Mouse (Mus musculus) embryonic facial prominence, embryonic 15.5 days (tissue): ENCODE results near the gene Rnf187. TPM values are rescaled to one million over a fixed set of nuclear protein-coding genes. Genes with fewer than 3 reads are reported as not detected.

Source experiments
- ATAC-seq: fragments of 200-750 bp; cut with Nextera tagmentation; 2 replicates; pipeline ENCODE4 v1.8.0; 2017; ENCODE audit warnings: low read depth, moderate TSS enrichment; ENCODE audit not compliant: insufficient number of reproducible peaks, low FRiP score, low TSS enrichment
- H3K27ac ChIP-seq: fragments of 300-500 bp; sonication (generic); replicated peaks from 2 replicates; pipeline ENCODE4 v1.5.1; 2015; ENCODE audit warnings: mild to moderate bottlenecking, inconsistent platforms
- H3K27me3 ChIP-seq: fragments of 300-500 bp; sonication (generic); 2 replicates; pipeline ENCODE4 v1.6.1; 2015; ENCODE audit warnings: inconsistent platforms
- H3K36me3 ChIP-seq: fragments of 300-500 bp; sonication (generic); 2 replicates; pipeline ENCODE4 v1.6.1; 2015; ENCODE audit warnings: mild to moderate bottlenecking, inconsistent platforms
- H3K4me1 ChIP-seq: fragments of 300-500 bp; sonication (generic); 2 replicates; pipeline ENCODE4 v1.6.1; 2015; ENCODE audit warnings: inconsistent platforms
- H3K4me2 ChIP-seq: fragments of 300-500 bp; sonication (generic); replicated peaks from 2 replicates; pipeline ENCODE4 v1.6.1; 2015; ENCODE audit warnings: mild to moderate bottlenecking, inconsistent platforms
- H3K4me3 ChIP-seq: fragments of 300-500 bp; sonication (generic); replicated peaks from 2 replicates; pipeline ENCODE4 v1.5.1; 2015; ENCODE audit warnings: mild to moderate bottlenecking, inconsistent platforms
- H3K9ac ChIP-seq: fragments of 300-500 bp; sonication (generic); 2 replicates; pipeline ENCODE4 v1.6.1; 2015; ENCODE audit warnings: inconsistent platforms
- H3K9me3 ChIP-seq: fragments of 300-500 bp; sonication (generic); replicated peaks from 2 replicates; pipeline ENCODE4 v1.6.1; 2016; ENCODE audit warnings: inconsistent platforms
- WGBS: fragments of 180-500 bp; shearing (Covaris S2); methylation state at CpG from one replicate; pipeline ENCODE4 v1.1.7; 2015; 5-methylcytosine and 5-hydroxymethylcytosine counted together
- polyA plus RNA-seq: library from polyadenylated mRNA; unstranded; fragments of >200 nt; fragmentation: Nextera tagmentation; extraction: Ambion mirVana; gene quantifications from 2 replicates; pipeline ENCODE4 v1.2.1, GENCODE M21; 2015

Gene Rnf187
- 243 and 249 TPM in 2 replicates for polyA plus RNA-seq

GRCm38 (mm10) chr11:58938322-58939087 is at the start of gene Rnf187:
Gene Rnf187, minus strand, starts transcription at chr11:58938916.
- peak within 1 kb of the TSS; percentile 95 for H3K4me3 ChIP-seq
- peak; percentile 96 for ATAC-seq
- H3K27me3 ChIP-seq = no peaks in the 10 kb centered on the region
- H3K4me2 ChIP-seq = peak within 1 kb of the TSS; percentile 86
- H3K36me3 ChIP-seq = peaks cover 29% of the 10 kb centered on the region
- peak within 1 kb of the TSS; percentile 98 for H3K9ac ChIP-seq
- WGBS = under 1% methylated on average over 90 of the region's 95 CpGs
- peak within 1 kb of the TSS; percentile 94 for H3K27ac ChIP-seq
- H3K4me1 ChIP-seq = peaks cover 25% of the 10 kb centered on the region
- H3K9me3 ChIP-seq = no peaks in the 10 kb centered on the region

DNA sequence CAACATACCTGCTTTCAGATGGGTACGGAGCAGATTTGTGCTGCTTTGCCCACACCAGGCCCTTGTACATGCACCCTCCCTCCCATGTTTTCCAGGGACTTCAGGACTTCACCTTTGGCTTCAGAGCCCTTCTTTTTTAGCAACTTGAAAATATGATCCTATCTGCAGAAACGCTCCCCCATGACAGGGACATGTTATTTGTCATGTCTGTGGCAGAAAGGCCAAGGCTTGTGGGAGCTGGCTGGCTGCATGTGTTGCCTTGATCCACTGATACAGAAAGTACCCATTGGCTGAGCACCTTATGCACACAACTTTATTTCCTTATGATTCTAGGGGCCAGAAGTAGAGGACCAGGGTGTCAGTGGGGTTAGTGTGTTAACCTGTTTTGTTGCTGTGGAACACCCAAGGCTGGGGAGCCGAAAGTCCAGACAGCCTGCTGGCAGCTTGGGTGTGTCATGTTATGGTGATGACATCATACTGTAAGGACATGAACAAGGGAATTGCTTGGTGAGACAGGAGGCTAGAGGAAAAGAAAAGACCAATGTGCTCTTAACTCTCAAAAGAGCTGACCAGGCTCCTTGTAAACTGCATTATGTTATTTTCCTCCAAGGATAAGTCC is 46.7 kb upstream of the Rnf187 start:
- no peak overlapping the region for H3K4me3 ChIP-seq
- H3K9ac ChIP-seq = no peak overlapping the region; the same call in 1 of the 2 replicates
- 83% methylated on average over 3 of the region's 3 CpGs for WGBS
- H3K4me1 ChIP-seq = peaks cover 7% of the 10 kb centered on the region
- peaks cover 79% of the 10 kb centered on the region for H3K36me3 ChIP-seq
- H3K27ac ChIP-seq = no peak overlapping the region
- no peak for ATAC-seq
- no peaks in the 10 kb centered on the region for H3K9me3 ChIP-seq
- H3K27me3 ChIP-seq = no peaks in the 10 kb centered on the region
- no peak overlapping the region for H3K4me2 ChIP-seq

DNA sequence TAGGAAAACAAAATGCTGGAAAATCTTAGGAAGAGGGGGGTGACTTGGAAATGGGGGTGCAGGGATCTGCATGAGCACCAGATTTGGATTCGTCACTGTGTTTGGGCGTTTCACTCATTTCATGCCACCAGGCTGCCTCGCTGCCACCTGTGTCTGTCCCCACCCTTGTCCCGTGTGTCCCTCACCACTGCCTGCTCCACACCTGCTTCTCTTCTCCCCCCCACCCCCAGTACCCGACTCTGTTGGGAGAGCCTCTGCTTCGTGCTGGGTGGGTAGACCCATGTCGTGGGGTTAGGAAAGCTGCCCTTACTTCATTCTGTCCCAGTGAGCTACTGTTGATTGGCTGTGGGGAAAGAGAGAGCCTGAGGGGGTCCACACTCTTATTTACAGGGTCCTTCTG is 45.9 kb upstream of the Rnf187 start:
- no peak overlapping the region for H3K9ac ChIP-seq
- H3K27ac ChIP-seq = no peak overlapping the region
- no peaks in the 10 kb centered on the region for H3K27me3 ChIP-seq
- H3K4me1 ChIP-seq = peaks cover 15% of the 10 kb centered on the region
- WGBS = 95% methylated on average over 7 of the region's 7 CpGs
- H3K4me3 ChIP-seq = no peak overlapping the region
- H3K36me3 ChIP-seq = peaks cover 72% of the 10 kb centered on the region
- H3K9me3 ChIP-seq = no peaks in the 10 kb centered on the region
- no peak overlapping the region for H3K4me2 ChIP-seq
- no peak for ATAC-seq

DNA sequence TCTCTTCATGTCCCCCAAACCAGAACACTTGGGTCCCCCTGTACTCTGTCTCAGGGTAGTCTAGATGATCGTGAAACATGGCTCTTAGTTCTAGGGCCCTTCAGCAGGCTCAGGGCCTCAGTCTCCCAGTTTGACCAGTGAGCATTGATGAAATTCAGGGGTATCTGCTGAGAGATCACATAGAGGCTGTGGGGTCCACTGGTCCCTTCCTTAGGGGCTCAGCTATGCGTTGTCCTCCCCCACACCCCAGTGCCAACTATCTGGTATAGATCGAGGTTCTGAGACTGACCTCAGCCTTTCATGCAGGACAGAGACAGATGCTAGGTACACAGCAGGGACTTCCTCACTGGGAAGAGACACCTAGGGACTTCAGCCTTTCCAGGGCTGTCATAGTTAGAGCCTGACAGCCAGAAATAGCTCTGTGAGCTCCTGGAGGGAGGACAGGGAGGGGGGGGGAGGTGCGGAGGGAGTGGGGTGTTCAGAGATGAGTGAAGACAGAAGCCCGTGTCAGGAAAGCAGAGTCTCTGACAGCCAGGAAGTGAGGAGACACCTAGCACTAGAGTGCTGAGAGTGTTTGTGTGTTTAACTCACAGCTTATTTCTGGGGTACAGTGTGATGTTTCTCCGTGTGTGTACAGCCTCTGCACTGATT is 45.1 kb upstream of the Rnf187 start:
- Histone ChIP-seq H3K27me3 (no peaks in the 10 kb centered on the region), H3K4me3 (no peak overlapping the region), H3K36me3 (peaks cover 64% of the 10 kb centered on the region), H3K4me1 (peaks cover 23% of the 10 kb centered on the region), H3K9me3 (no peaks in the 10 kb centered on the region), H3K9ac (no peak overlapping the region), H3K27ac (no peak overlapping the region), H3K4me2 (no peak overlapping the region)
- ATAC-seq = no peak
- 83% methylated on average over 6 of the region's 6 CpGs for WGBS

DNA sequence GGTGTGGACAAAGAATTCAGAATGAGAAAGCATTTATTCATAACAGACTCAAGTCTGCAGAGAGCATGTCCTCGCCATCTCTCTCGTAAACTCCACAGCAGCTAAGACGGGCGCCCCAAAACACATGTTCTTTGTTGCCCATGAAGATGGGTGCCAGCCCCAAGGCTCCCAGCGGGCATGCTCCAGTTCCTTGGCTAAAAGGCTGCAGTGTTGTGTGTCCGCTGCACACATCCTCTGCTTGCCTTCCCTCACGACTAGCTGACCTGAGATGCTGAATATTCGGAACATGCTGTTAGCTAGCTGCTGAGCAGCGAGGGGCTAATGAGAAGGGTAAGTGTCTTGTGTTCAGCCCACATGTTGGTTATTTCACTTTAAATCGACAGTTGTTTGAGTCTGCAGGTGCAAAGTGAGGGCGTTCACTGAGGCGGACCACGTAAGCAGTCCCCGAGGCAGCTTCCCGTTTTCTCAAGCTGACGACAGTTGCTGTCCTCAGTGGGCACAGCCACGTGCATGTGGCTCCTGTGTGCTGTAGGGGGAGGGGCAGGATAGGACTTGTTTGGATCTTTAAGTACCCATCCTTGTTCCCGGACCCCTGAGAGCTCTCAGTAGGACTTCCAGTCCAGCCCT is 43.9 kb upstream of the Rnf187 start:
- H3K27me3 ChIP-seq = no peaks in the 10 kb centered on the region
- no peak overlapping the region for H3K9ac ChIP-seq
- no peak overlapping the region for H3K4me3 ChIP-seq
- peaks cover 52% of the 10 kb centered on the region for H3K36me3 ChIP-seq
- H3K4me2 ChIP-seq = no peak overlapping the region
- peak overlapping the region; percentile 17; the same call in 1 of the 2 replicates for H3K27ac ChIP-seq
- peaks cover 28% of the 10 kb centered on the region for H3K4me1 ChIP-seq
- 77% methylated on average over 18 of the region's 18 CpGs for WGBS
- no peak for ATAC-seq
- H3K9me3 ChIP-seq = no peaks in the 10 kb centered on the region

DNA sequence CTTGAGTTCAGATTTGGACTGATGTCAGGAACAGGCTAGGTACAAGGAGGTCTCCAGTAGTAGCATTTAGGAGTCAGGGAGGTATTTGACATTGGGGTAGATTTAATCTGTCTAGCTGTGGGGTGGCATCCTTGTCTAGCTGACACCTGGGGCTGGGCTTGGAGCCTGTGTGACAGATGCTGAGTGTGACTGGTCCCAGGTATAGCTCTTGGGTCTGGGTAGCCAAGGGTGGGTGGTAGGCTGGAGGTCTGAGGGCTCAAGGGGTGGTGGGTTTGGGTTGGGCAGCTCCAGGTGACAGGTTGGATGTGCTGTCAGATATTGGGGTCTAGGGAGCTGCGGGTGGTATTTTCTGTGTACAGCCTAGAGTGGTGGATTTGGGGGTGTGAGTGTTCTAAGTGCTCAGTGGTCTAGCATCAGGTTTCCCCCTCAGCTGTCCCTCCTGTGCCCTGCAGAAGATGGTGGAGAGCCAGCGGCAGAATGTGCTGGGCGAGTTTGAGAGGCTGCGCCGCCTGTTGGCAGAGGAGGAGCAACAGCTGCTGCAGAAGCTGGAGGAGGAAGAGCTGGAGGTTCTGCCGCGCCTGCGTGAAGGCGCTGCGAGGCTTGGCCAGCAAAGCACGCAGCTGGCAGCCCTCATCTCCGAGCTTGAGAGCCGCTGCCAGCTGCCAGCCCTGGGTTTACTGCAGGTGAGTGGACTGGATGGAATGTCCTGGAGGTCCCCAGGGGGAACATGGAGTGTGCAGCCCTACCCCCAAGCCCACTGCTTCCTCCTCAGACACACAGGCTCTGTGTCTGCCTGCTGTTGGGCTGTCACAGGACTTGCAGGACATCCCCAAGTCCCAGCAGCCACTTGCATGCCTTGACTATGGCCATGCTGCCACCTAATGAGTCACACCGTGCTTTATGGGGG is 43.1 kb upstream of the Rnf187 start:
- ATAC-seq = no peak

DNA sequence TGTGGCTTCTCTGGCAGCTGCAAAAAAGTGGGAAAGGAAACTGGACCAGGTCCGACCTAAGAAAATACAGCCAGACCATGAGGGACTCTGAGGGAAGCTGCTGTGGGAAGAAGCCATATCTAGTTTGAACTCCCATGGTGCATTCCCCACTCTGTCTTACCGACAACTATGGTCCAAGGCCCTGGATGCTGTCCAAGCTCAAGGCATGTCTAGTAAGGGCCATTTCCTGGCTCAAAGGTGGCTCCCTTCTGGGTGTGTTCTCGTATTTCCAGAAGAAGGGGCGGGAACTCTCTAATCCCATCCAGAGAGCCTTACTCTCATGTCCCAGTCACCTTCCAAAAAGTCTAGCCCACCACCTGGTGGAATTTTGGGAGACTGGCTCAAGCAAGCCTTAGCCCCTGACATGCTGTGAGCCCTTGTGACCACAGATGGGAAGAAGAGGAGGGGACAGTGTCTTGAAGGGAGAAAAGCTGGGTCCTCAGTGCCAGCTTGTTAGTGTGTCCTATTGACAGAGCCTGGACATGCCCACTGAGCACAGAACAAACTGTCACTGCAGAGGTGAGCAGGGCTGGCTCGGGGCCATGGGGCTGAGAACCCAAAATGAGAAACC is 41.8 kb upstream of the Rnf187 start:
- peaks cover 33% of the 10 kb centered on the region for H3K36me3 ChIP-seq
- 46% methylated on average over 5 of the region's 5 CpGs for WGBS
- no peaks in the 10 kb centered on the region for H3K27me3 ChIP-seq
- no peak overlapping the region for H3K9ac ChIP-seq
- peaks cover 36% of the 10 kb centered on the region for H3K4me1 ChIP-seq
- no peaks in the 10 kb centered on the region for H3K9me3 ChIP-seq
- H3K4me3 ChIP-seq = no peak overlapping the region
- H3K4me2 ChIP-seq = peak overlapping the region; percentile 93
- no peak for ATAC-seq
- no peak overlapping the region for H3K27ac ChIP-seq

More for the DNA sequence above, 43.1 kb upstream of the Rnf187 start:
- Histone ChIP-seq H3K9ac (no peak overlapping the region), H3K4me1 (peaks cover 35% of the 10 kb centered on the region), H3K36me3 (peaks cover 46% of the 10 kb centered on the region), H3K4me3 (no peak overlapping the region), H3K27ac (peak overlapping the region; percentile 22; the same call in 1 of the 2 replicates), H3K9me3 (no peaks in the 10 kb centered on the region), H3K4me2 (no peak overlapping the region), H3K27me3 (no peaks in the 10 kb centered on the region)
- 50% methylated on average over 14 of the region's 14 CpGs for WGBS

DNA sequence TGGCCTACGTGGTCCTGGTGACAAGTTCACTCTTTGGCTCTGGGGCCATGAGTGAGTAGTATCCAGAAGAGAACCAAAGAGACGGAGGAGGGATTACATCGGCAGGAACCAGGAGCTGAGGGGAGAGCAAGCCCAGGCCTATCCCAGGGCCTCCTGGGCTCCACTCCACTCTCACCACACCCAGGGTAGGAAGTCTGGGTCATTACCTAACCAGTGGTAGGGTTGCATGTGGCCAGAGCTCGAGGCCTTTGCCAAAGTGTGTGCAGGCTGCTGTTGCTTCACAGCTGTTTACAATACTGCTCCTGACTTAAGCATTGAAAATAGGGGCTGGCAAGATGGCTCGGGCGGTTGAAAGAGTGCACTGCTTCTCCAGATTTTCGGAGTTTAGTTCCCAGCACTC is 40.9 kb upstream of the Rnf187 start:
- H3K9ac ChIP-seq = 0 out of 2 replicates have a peak overlapping the region, but pooled peaks have one; percentile 87
- no peaks in the 10 kb centered on the region for H3K9me3 ChIP-seq
- WGBS = 59% methylated on average over 7 of the region's 7 CpGs
- H3K27me3 ChIP-seq = no peaks in the 10 kb centered on the region
- no peak for ATAC-seq
- peak overlapping the region; percentile 34; the same call in 1 of the 2 replicates for H3K27ac ChIP-seq
- peak overlapping the region; percentile 99 for H3K4me3 ChIP-seq
- H3K4me1 ChIP-seq = peaks cover 36% of the 10 kb centered on the region
- H3K4me2 ChIP-seq = peak overlapping the region; percentile 93
- peaks cover 25% of the 10 kb centered on the region for H3K36me3 ChIP-seq

- Histone ChIP-seq H3K9me3 (no peaks in the 10 kb centered on the region), H3K4me1 (peaks cover 36% of the 10 kb centered on the region), H3K36me3 (peaks cover 20% of the 10 kb centered on the region), H3K27ac (peak overlapping the region; percentile 34; the same call in 1 of the 2 replicates), H3K27me3 (no peaks in the 10 kb centered on the region), H3K9ac (peak overlapping the region; percentile 87), H3K4me2 (peak overlapping the region; percentile 93), H3K4me3 (peak overlapping the region; percentile 99)
- no peak for ATAC-seq
- WGBS = 65% methylated on average over 3 of the region's 3 CpGs
Measured at GRCm38 (mm10) chr11:58979183-58979582, 40.5 kb upstream of the Rnf187 start.

DNA sequence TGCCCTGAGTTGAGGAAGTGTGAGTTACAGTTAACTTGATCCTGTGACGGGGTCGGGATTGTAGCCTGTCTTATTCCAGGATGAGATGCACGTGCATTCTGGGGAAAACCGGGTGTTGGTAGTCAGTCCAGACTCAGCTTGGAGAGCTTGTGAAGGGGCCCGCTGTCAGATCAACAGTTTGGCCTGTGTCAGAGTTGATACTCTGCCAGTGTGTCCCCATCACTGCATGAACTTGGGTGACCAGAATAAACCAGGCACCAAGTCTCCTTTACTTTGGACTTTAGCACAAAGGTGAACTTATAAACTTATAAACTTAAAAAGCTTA is 40.0 kb upstream of the Rnf187 start:
- peak overlapping the region; percentile 68 for H3K27ac ChIP-seq
- H3K9ac ChIP-seq = peak overlapping the region; percentile 87
- ATAC-seq = no peak
- peaks cover 15% of the 10 kb centered on the region for H3K36me3 ChIP-seq
- peaks cover 36% of the 10 kb centered on the region for H3K4me1 ChIP-seq
- H3K9me3 ChIP-seq = no peaks in the 10 kb centered on the region
- peak overlapping the region; percentile 99 for H3K4me3 ChIP-seq
- 1% methylated on average over 5 of the region's 5 CpGs for WGBS
- no peaks in the 10 kb centered on the region for H3K27me3 ChIP-seq
- peak overlapping the region; percentile 93 for H3K4me2 ChIP-seq
